Mouse (Mus musculus): ENCODE results near the gene Gm49369. TPM values are rescaled to one million over a fixed set of nuclear protein-coding genes. Genes with fewer than 3 reads are reported as not detected.
"Not testable (repeated sequence)": the region's sequence is repeated elsewhere in the genome, so short reads cannot be mapped to it uniquely, and the experiment has no call there.

The Gm49369 gene
- polyA plus RNA-seq, 1 experiment from 2014 or later = 0.46 TPM

DNA sequence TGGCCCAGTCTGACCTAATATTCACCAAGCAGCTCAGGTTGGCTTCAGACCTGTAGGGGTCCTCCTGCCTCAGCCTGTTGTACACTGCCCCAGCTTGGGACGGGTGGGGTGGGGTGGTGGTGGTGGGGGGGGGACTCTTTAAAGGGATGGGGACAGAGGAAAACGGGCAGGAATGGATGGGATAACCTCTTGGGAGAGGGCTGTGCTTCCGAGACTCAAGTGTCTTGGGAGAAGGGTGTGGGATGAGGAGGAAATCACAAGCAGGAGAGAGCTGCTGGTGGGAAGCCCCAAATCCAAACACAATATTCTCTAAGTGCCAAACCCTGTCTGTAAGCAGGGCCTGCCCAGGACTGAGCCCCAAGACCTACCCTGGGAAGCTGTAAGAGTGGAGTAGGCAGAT is 33.8 kb upstream of the Gm49369 start:
- WGBS = 66% methylated on average over 3 of the region's 3 CpGs
- Histone ChIP-seq H3K27me3 (replicated peaks; ENCODE audit: control insufficient read depth, insufficient read depth, low read length) (no peaks in the 10 kb centered on the region), H3K4me1 (ENCODE audit: control insufficient read depth, insufficient read depth, low read length) (no peaks in the 10 kb centered on the region), H3K4me2 (ENCODE audit: low read depth, low read length) (no peak overlapping the region), H3K9ac (ENCODE audit: low read depth, low read length) (no peak overlapping the region), H3K27ac (replicated peaks; ENCODE audit: low read depth, low read length) (no peak overlapping the region), H3K9me3 (ENCODE audit: control insufficient read depth, low read length) (no peaks in the 10 kb centered on the region), H3K36me3 (ENCODE audit: control insufficient read depth, insufficient read depth, low read length) (no peaks in the 10 kb centered on the region), H3K4me3 (ENCODE audit: low read depth, low read length) (no peak overlapping the region)
- no peak for DNase-seq (ENCODE audit: low spot score)
- no peak for ATAC-seq (ENCODE audit: low read depth)

DNA sequence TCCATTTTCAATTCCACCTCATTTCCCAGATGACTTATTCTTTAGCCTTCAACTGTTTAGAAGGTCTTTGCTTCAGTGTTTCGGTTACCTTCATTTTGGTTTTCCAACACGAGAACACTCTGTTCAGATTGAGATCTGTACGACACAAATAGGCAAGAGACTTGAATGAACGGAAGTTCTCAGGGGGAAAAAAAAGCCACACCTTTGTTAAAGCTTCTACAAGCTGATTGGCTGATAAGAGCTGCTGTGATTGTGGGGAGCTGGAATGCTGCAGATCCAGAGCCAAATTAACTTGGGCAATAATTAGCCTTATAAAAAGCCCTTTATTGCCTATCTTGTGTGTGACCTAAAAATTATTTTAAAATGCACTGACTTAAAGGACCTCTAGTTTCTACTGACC is 32.8 kb upstream of the Gm49369 start:
- Histone ChIP-seq H3K4me3 (ENCODE audit: low read depth, low read length) (no peak overlapping the region), H3K27me3 (replicated peaks; ENCODE audit: control insufficient read depth, insufficient read depth, low read length) (no peaks in the 10 kb centered on the region), H3K9me3 (ENCODE audit: control insufficient read depth, low read length) (no peaks in the 10 kb centered on the region), H3K4me2 (ENCODE audit: low read depth, low read length) (no peak overlapping the region), H3K4me1 (ENCODE audit: control insufficient read depth, insufficient read depth, low read length) (no peaks in the 10 kb centered on the region), H3K9ac (ENCODE audit: low read depth, low read length) (no peak overlapping the region), H3K36me3 (ENCODE audit: control insufficient read depth, insufficient read depth, low read length) (no peaks in the 10 kb centered on the region), H3K27ac (replicated peaks; ENCODE audit: low read depth, low read length) (no peak overlapping the region)
- no peak for ATAC-seq (ENCODE audit: low read depth)
- DNase-seq (ENCODE audit: low spot score) = peak; percentile 41
- WGBS = 49% methylated on average over 4 of the region's 4 CpGs

DNA sequence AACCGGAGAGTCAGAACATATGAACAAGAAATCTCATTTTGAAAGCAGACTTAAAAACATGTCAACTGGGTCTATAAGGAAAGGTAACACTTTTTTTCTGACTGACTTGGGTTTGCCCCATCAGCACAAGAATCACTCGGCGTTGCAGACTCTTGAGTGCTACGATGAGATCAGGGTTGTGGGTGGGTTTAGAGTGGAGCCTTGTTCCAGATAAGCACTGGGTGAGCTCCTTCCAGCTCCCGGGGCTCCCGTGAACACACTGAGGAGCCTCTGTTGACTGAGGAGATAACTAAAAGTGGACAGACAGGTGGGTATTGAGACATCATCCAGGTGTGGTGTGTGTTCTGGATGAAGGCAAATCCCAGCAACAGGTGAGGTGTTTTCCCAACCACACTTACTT is 30.8 kb upstream of the Gm49369 start:
- Histone ChIP-seq H3K27me3 (replicated peaks; ENCODE audit: control insufficient read depth, insufficient read depth, low read length) (no peaks in the 10 kb centered on the region), H3K27ac (replicated peaks; ENCODE audit: low read depth, low read length) (no peak overlapping the region), H3K4me3 (ENCODE audit: low read depth, low read length) (no peak overlapping the region), H3K4me2 (ENCODE audit: low read depth, low read length) (no peak overlapping the region), H3K9ac (ENCODE audit: low read depth, low read length) (no peak overlapping the region), H3K36me3 (ENCODE audit: control insufficient read depth, insufficient read depth, low read length) (no peaks in the 10 kb centered on the region), H3K4me1 (ENCODE audit: control insufficient read depth, insufficient read depth, low read length) (no peaks in the 10 kb centered on the region), H3K9me3 (ENCODE audit: control insufficient read depth, low read length) (no peaks in the 10 kb centered on the region)
- no peak for ATAC-seq (ENCODE audit: low read depth)
- no peak for DNase-seq (ENCODE audit: low spot score)
- 94% methylated on average over 6 of the region's 6 CpGs for WGBS

DNA sequence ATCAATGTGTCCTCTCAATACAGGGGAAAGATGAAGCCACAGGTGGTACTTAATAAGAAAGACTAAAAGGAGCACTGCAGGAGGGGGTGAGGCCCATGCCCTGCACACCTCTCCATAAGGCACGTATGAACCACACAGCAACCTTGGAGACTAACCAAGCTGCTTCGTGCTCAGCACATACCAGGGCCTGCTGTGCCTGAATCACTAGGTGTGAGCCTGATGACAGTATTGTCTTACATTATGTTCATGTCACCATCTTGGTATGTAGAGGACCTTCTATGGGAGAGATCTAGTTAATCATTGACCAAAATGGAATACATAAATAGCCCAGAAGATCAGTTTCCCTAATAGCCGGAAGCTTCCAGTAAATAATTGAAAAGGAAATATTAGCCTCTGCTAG is 27.1 kb upstream of the Gm49369 start:
- no peaks in the 10 kb centered on the region for H3K36me3 ChIP-seq (ENCODE audit: control insufficient read depth, insufficient read depth, low read length)
- no peak overlapping the region for H3K27ac ChIP-seq (replicated peaks; ENCODE audit: low read depth, low read length)
- H3K9ac ChIP-seq (ENCODE audit: low read depth, low read length) = no peak overlapping the region
- H3K9me3 ChIP-seq (ENCODE audit: control insufficient read depth, low read length) = no peaks in the 10 kb centered on the region
- no peak overlapping the region for H3K4me2 ChIP-seq (ENCODE audit: low read depth, low read length)
- 79% methylated on average over 3 of the region's 3 CpGs for WGBS
- H3K4me3 ChIP-seq (ENCODE audit: low read depth, low read length) = no peak overlapping the region
- no peak for ATAC-seq (ENCODE audit: low read depth)
- no peaks in the 10 kb centered on the region for H3K27me3 ChIP-seq (replicated peaks; ENCODE audit: control insufficient read depth, insufficient read depth, low read length)
- H3K4me1 ChIP-seq (ENCODE audit: control insufficient read depth, insufficient read depth, low read length) = no peaks in the 10 kb centered on the region
- no peak for DNase-seq (ENCODE audit: low spot score)

DNA sequence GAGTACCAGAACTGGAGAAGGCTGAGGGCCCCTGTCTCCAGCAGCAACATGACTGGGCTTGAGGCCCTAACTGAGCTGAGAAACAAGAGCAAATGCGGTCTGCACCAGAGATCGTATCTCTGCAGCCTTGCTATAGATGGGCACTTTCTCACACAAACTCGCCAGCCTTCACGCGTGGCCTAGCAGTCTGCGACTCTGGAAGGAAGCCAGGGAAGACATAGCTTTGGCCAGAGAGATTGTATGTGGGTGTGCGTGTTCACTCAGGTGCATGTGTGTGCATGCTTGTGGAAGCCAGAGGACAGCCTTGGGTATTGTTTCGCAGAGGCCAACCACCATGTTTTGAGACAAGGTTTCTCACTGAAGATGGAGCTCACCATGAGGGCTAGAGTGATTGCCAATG is 26.2 kb upstream of the Gm49369 start:
- WGBS = 90% methylated on average over 8 of the region's 8 CpGs
- Histone ChIP-seq H3K4me1 (ENCODE audit: control insufficient read depth, insufficient read depth, low read length) (no peaks in the 10 kb centered on the region), H3K27me3 (replicated peaks; ENCODE audit: control insufficient read depth, insufficient read depth, low read length) (no peaks in the 10 kb centered on the region), H3K4me2 (ENCODE audit: low read depth, low read length) (no peak overlapping the region), H3K27ac (replicated peaks; ENCODE audit: low read depth, low read length) (no peak overlapping the region), H3K4me3 (ENCODE audit: low read depth, low read length) (no peak overlapping the region), H3K36me3 (ENCODE audit: control insufficient read depth, insufficient read depth, low read length) (no peaks in the 10 kb centered on the region), H3K9me3 (ENCODE audit: control insufficient read depth, low read length) (no peaks in the 10 kb centered on the region), H3K9ac (ENCODE audit: low read depth, low read length) (no peak overlapping the region)
- ATAC-seq (ENCODE audit: low read depth) (no peak), DNase-seq (ENCODE audit: low spot score) (no peak)

DNA sequence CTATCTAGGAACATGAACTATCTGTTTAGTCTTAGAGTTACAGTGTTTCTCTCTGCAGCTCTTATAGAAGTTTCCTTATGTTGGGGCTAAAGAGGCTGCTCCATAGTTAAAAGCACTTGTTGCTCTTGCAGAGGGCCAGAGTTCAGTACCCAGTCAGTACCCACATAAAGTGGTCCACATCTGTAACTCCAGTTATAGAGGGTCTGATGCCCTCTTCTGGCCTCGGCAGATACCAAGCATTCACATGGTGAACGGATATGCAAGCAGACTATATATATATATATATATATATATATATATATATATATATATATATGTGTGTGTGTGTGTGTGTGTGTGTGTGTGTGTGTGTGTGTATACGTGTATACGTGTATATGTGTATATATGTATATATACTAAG is 25.5 kb upstream of the Gm49369 start:
- no peak overlapping the region for H3K9ac ChIP-seq (ENCODE audit: low read depth, low read length)
- no peak overlapping the region for H3K4me3 ChIP-seq (ENCODE audit: low read depth, low read length)
- H3K36me3 ChIP-seq (ENCODE audit: control insufficient read depth, insufficient read depth, low read length) = no peaks in the 10 kb centered on the region
- WGBS = 62% methylated on average over 4 of the region's 4 CpGs
- DNase-seq (ENCODE audit: low spot score) (no peak), ATAC-seq (ENCODE audit: low read depth) (no peak)
- no peak overlapping the region for H3K27ac ChIP-seq (replicated peaks; ENCODE audit: low read depth, low read length)
- no peaks in the 10 kb centered on the region for H3K27me3 ChIP-seq (replicated peaks; ENCODE audit: control insufficient read depth, insufficient read depth, low read length)
- H3K9me3 ChIP-seq (ENCODE audit: control insufficient read depth, low read length) = no peaks in the 10 kb centered on the region
- H3K4me2 ChIP-seq (ENCODE audit: low read depth, low read length) = no peak overlapping the region
- H3K4me1 ChIP-seq (ENCODE audit: control insufficient read depth, insufficient read depth, low read length) = no peaks in the 10 kb centered on the region

DNA sequence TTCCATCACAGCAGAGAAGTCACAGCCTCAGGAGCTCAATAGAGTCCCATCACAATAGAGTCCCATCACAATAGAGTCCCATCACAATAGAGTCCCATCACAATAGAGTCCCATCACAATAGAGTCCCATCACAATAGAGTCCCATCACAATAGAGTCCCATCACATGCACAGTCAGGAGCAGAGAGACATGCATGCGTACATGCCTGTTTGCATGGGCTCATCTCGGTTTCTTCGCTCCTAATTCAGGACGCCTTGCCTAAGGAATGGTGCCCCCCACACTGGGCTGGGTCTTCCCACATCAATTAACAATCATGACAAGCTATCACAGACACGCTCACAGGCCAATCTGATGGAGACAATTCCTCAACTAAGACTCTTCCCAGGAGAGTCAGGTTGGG is 22.7 kb upstream of the Gm49369 start:
- not testable (repeated sequence) for ATAC-seq (ENCODE audit: low read depth); H3K9me3 ChIP-seq (ENCODE audit: control insufficient read depth, low read length); H3K27ac ChIP-seq (replicated peaks; ENCODE audit: low read depth, low read length); H3K9ac ChIP-seq (ENCODE audit: low read depth, low read length); H3K36me3 ChIP-seq (ENCODE audit: control insufficient read depth, insufficient read depth, low read length); H3K4me1 ChIP-seq (ENCODE audit: control insufficient read depth, insufficient read depth, low read length); H3K4me2 ChIP-seq (ENCODE audit: low read depth, low read length); H3K4me3 ChIP-seq (ENCODE audit: low read depth, low read length); H3K27me3 ChIP-seq (replicated peaks; ENCODE audit: control insufficient read depth, insufficient read depth, low read length); DNase-seq (ENCODE audit: low spot score)
- WGBS = 87% methylated on average over 5 of the region's 5 CpGs

DNA sequence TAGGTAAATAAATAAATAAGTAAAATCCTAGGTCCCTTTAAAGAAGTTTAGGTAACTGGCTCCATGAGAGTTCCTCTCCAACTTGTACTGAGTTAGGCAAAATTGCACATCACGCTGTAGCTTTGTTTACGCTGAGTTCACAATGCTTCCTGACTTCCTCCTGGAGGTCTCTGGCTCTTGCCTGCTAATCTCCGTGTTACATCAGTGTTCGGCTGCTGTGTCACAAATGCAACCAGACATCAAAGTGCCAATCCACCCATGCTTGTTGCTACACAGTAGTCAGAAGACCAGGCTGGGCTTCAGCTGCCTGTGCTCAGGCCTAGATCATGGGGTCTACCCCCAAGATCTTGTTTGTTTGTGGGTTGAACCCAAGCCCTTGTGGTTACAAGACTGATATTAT is 21.1 kb upstream of the Gm49369 start:
- H3K4me1 ChIP-seq (ENCODE audit: control insufficient read depth, insufficient read depth, low read length) = no peaks in the 10 kb centered on the region
- 78% methylated on average over 4 of the region's 4 CpGs for WGBS
- no peak overlapping the region for H3K27ac ChIP-seq (replicated peaks; ENCODE audit: low read depth, low read length)
- no peak overlapping the region for H3K9ac ChIP-seq (ENCODE audit: low read depth, low read length)
- no peaks in the 10 kb centered on the region for H3K9me3 ChIP-seq (ENCODE audit: control insufficient read depth, low read length)
- ATAC-seq (ENCODE audit: low read depth) (no peak), DNase-seq (ENCODE audit: low spot score) (no peak)
- H3K27me3 ChIP-seq (replicated peaks; ENCODE audit: control insufficient read depth, insufficient read depth, low read length) = no peaks in the 10 kb centered on the region
- no peak overlapping the region for H3K4me3 ChIP-seq (ENCODE audit: low read depth, low read length)
- no peaks in the 10 kb centered on the region for H3K36me3 ChIP-seq (ENCODE audit: control insufficient read depth, insufficient read depth, low read length)
- H3K4me2 ChIP-seq (ENCODE audit: low read depth, low read length) = no peak overlapping the region

DNA sequence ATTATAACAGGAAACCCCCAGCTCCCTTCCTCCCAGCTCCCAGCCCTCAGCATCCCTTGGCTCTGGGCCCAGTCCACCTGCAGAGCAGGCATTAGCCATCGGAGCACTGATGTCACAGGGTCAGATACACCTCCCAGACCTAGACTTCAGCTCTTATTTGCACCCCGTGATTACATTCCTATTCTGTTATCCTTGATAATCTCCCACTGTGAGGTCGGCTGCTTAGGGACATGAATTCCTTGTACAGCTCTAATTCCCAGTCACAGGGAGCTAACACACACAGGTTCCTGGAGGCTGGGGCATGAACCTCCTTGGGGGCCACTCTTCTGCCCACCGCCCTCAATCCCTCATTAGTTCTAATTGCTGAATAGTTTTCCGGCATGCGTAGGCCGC is 18.3 kb upstream of the Gm49369 start:
- no peaks in the 10 kb centered on the region for H3K36me3 ChIP-seq (ENCODE audit: control insufficient read depth, insufficient read depth, low read length)
- H3K27ac ChIP-seq (replicated peaks; ENCODE audit: low read depth, low read length) = no peak overlapping the region
- no peak overlapping the region for H3K9ac ChIP-seq (ENCODE audit: low read depth, low read length)
- WGBS = 37% methylated on average over 7 of the region's 7 CpGs
- DNase-seq (ENCODE audit: low spot score) (peak; percentile 59), ATAC-seq (ENCODE audit: low read depth) (peak; percentile 81)
- no peak overlapping the region for H3K4me3 ChIP-seq (ENCODE audit: low read depth, low read length)
- no peaks in the 10 kb centered on the region for H3K27me3 ChIP-seq (replicated peaks; ENCODE audit: control insufficient read depth, insufficient read depth, low read length)
- H3K4me2 ChIP-seq (ENCODE audit: low read depth, low read length) = no peak overlapping the region
- H3K9me3 ChIP-seq (ENCODE audit: control insufficient read depth, low read length) = no peaks in the 10 kb centered on the region
- H3K4me1 ChIP-seq (ENCODE audit: control insufficient read depth, insufficient read depth, low read length) = no peaks in the 10 kb centered on the region

All from embryonic facial prominence, embryonic 14.5 days (tissue).